Mouse (Mus musculus) small intestine, adult 2 months (tissue): Measurements from ENCODE around the gene Tgtp2. TPM values are rescaled to one million over a fixed set of nuclear protein-coding genes. Genes with fewer than 3 reads are reported as not detected.
"Not testable (repeated sequence)": the region's sequence is repeated elsewhere in the genome, so short reads cannot be mapped to it uniquely, and the experiment has no call there.

ENCODE experiments used
- H3K27ac ChIP-seq: fragments of 200-500 bp; 2 replicates; pipeline ENCODE4 v1.5.1; 2012; ENCODE audit warnings: low read depth, low read length, control low read depth, inconsistent platforms; ENCODE audit not compliant: insufficient read depth
- H3K27me3 ChIP-seq: fragments of 200-500 bp; 2 replicates; pipeline ENCODE4 v1.6.1; 2012; ENCODE audit warnings: mild to moderate bottlenecking, moderate library complexity, low read length, inconsistent platforms; ENCODE audit not compliant: control insufficient read depth, insufficient read depth
- H3K36me3 ChIP-seq: fragments of 200-500 bp; 2 replicates; pipeline ENCODE4 v1.6.1; 2012; ENCODE audit warnings: mild to moderate bottlenecking, low read length, control low read depth, inconsistent platforms; ENCODE audit not compliant: control insufficient read depth, insufficient read depth
- H3K4me1 ChIP-seq: fragments of 200-500 bp; 2 replicates; pipeline ENCODE4 v1.6.1; 2012; ENCODE audit warnings: low read length, inconsistent platforms, mixed read lengths; ENCODE audit not compliant: control insufficient read depth, insufficient read depth, insufficient read length
- H3K4me3 ChIP-seq: fragments of 200-500 bp; 2 replicates; pipeline ENCODE4 v1.5.1; 2012; ENCODE audit warnings: low read depth, mild to moderate bottlenecking, control low read depth, inconsistent platforms, low read length, moderate library complexity
- CTCF ChIP-seq: fragments of 200-500 bp; IDR thresholded peaks from 2 replicates; pipeline ENCODE4 v1.5.1; 2012; ENCODE audit warnings: low read depth, mild to moderate bottlenecking, control low read depth, inconsistent platforms, low read length, moderate library complexity, mixed read lengths; ENCODE audit not compliant: insufficient replicate concordance, insufficient read length; ENCODE audit errors: extremely low read depth
- POLR2A ChIP-seq: fragments of 200-500 bp; IDR thresholded peaks from 2 replicates; pipeline ENCODE4 v1.6.1; 2012; ENCODE audit warnings: low read depth, mild to moderate bottlenecking, control low read depth, inconsistent platforms, low read length, moderate library complexity
- WGBS: fragments of 180-500 bp; shearing (Covaris S2); methylation state at CpG from one replicate; pipeline ENCODE4 v1.1.7; 2018; 5-methylcytosine and 5-hydroxymethylcytosine counted together
- polyA plus RNA-seq: library from polyadenylated mRNA; depleted of rRNA; stranded (reverse); fragments of >200 nt; gene quantifications from 2 replicates; pipeline ENCODE4 v1.2.3, GENCODE M21; 2012

Gene Tgtp2
- polyA plus RNA-seq, 1 experiment, result 1.8 TPM

DNA sequence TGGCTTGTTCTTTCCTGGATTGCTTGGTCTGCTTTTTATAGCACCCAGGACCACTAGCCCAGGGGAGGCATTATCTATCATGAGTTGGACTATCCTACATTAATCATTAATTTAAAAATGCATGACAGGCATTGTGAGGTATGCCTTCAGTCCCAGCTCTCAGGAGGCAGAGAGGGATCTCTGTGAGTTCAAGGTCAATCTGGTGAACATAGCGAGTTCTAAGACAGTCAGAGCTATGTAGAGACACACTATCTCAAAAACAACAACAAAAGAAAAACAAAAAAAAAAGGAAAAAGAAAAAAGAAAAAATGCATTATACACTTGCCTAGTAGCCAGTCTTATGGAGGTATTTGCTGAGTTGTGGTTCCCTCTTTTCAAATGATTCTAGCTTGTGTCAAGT, 20.4 kb upstream of the Tgtp2 start:
- 60% methylated on average over 1 of the region's 1 CpGs for WGBS
- no peak for TF ChIP-seq POLR2A
- no peak for TF ChIP-seq CTCF

DNA sequence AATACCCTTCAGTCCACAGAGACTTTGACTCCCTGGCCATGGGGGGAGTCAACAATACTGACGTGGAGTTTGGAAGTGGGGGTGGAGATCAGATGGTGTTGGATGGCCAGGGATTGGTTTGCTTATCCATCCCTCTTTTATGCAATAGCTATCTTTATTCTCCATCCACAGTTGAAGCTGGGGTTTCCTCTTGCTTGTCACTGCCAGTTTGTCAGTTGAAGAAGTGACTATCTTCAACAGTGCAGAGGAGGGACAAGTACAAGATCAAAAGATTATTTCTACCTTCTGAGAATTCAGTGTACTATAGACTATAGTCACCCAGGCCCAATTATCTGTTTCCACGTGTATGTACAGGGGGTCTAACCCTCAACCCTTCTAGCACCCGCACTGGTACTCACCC, 19.8 kb upstream of the Tgtp2 start:
- Histone ChIP-seq H3K4me1 (peaks cover 24% of the 10 kb centered on the region), H3K27ac (no peak overlapping the region; the same call in 1 of the 2 replicates), H3K27me3 (no peaks in the 10 kb centered on the region), H3K36me3 (no peaks in the 10 kb centered on the region), H3K4me3 (no peak overlapping the region)
- WGBS, result 84% methylated on average over 3 of the region's 3 CpGs
- TF ChIP-seq CTCF, result no peak
- no peak for TF ChIP-seq POLR2A

More for the DNA sequence above, 20.4 kb upstream of the Tgtp2 start:
- Histone ChIP-seq H3K27ac (peak overlapping the region; percentile 57; the same call in 1 of the 2 replicates), H3K4me3 (no peak overlapping the region), H3K27me3 (no peaks in the 10 kb centered on the region), H3K36me3 (no peaks in the 10 kb centered on the region), H3K4me1 (peaks cover 23% of the 10 kb centered on the region)

DNA sequence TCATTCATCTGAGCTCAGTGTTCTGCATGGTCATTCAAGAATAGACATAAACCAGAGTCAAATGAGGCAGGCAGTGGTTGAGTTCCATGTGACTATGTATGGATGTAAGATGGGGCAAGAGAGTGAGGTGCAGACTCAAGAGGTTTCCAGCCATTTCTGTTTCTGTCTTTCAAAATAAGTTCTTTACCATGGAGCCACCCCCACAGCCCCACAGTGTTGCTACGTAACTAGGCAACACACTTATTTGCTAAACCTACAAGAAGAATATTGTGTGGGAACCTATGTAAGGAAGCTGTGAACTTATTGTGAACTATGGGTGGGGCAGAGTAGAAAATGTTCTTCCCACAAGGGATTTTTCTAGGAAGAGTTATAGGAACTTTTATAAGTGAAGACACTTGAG, 19.1 kb upstream of the Tgtp2 start:
- Histone ChIP-seq H3K27me3 (no peaks in the 10 kb centered on the region), H3K4me3 (no peak overlapping the region), H3K36me3 (no peaks in the 10 kb centered on the region), H3K4me1 (peaks cover 23% of the 10 kb centered on the region; the same call in 1 of the 2 replicates), H3K27ac (no peak overlapping the region)
- no peak for TF ChIP-seq CTCF
- no peak for TF ChIP-seq POLR2A
- 71% methylated on average over 1 of the region's 1 CpGs for WGBS

GRCm38 (mm10) chr11:49081886-49082285, 17.9 kb upstream of the Tgtp2 start:
- WGBS, result 73% methylated on average over 3 of the region's 3 CpGs
- Histone ChIP-seq H3K27me3 (no peaks in the 10 kb centered on the region), H3K4me1 (peaks cover 19% of the 10 kb centered on the region; the same call in 1 of the 2 replicates), H3K36me3 (no peaks in the 10 kb centered on the region), H3K4me3 (no peak overlapping the region), H3K27ac (peak overlapping the region; percentile 57)
- TF ChIP-seq POLR2A (no peak), CTCF (no peak)

GRCm38 (mm10) chr11:49081356-49081755, 17.4 kb upstream of the Tgtp2 start:
- H3K27me3 ChIP-seq, result no peaks in the 10 kb centered on the region
- WGBS, result 49% methylated on average over 4 of the region's 4 CpGs
- peaks cover 17% of the 10 kb centered on the region; the same call in 1 of the 2 replicates for H3K4me1 ChIP-seq
- H3K4me3 ChIP-seq, result no peak overlapping the region
- peak overlapping the region; percentile 35; the same call in 1 of the 2 replicates for H3K27ac ChIP-seq
- no peaks in the 10 kb centered on the region for H3K36me3 ChIP-seq
- no peak for TF ChIP-seq POLR2A
- TF ChIP-seq CTCF, result no peak

GRCm38 (mm10) chr11:49080636-49081035, 16.6 kb upstream of the Tgtp2 start:
- Histone ChIP-seq H3K27ac (peak overlapping the region; percentile 35), H3K36me3 (no peaks in the 10 kb centered on the region), H3K27me3 (no peaks in the 10 kb centered on the region), H3K4me3 (no peak overlapping the region), H3K4me1 (peaks cover 15% of the 10 kb centered on the region; the same call in 1 of the 2 replicates)
- TF ChIP-seq CTCF (no peak), POLR2A (no peak)
- WGBS, result 59% methylated on average over 1 of the region's 1 CpGs

DNA sequence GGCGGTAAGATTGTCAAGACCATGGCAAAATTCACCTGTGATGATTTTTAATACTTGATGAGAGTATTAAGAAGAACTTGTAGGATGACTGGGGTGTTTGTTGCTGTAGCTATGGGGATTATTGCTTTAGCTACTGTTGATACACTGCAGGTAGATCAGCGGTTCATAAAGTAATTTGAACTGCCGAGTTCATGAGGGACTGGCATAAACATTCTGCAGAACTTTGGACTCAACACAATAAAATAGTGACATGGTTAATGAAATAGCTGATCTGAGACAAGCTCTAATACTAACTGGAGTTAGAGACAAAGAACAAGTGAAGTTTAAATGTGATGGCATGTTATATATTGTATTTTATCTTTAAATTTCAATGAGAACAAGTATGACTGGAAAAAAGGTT, 14.7 kb upstream of the Tgtp2 start:
- Histone ChIP-seq H3K36me3 (no peaks in the 10 kb centered on the region), H3K27ac (no peak overlapping the region), H3K4me3 (no peak overlapping the region), H3K27me3 (no peaks in the 10 kb centered on the region), H3K4me1 (peaks cover 14% of the 10 kb centered on the region; the same call in 1 of the 2 replicates)
- 36% methylated on average over 3 of the region's 3 CpGs for WGBS
- no peak for TF ChIP-seq POLR2A
- no peak for TF ChIP-seq CTCF

DNA sequence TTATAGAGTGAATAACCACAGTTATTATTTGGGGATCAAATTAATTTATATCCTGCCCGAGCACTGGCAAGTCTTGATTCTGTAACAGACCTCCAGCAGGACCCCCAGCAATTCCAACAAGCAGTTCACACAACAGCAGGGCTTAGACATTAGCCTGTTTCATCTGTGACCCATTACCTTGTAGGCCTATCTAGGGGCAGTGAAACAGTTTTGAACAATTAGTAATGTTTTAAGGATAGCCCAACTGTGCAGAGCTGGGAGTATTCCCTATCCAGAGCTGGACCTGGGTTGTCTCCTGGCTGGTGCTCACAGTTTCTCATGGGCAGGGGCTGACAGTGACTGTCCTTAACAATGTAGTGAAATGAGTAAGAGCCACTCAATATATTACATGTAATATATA, 13.0 kb upstream of the Tgtp2 start:
- 70% methylated on average over 1 of the region's 1 CpGs for WGBS

GRCm38 (mm10) chr11:49076001-49076757, 12.2 kb upstream of the Tgtp2 start, which contains the start of gene Ifi47:
Gene Ifi47 (plus strand): TSS chr11:49076587.
- Histone ChIP-seq H3K4me1 (peaks cover 14% of the 10 kb centered on the region; the same call in 1 of the 2 replicates), H3K27ac (peak within 1 kb of the TSS; percentile 91)
- WGBS, result 46% methylated on average over 6 of the region's 6 CpGs
- not testable (repeated sequence) for H3K27me3 ChIP-seq, H3K36me3 ChIP-seq, H3K4me3 ChIP-seq

More for the DNA sequence above, 13.0 kb upstream of the Tgtp2 start:
- TF ChIP-seq CTCF (no peak), POLR2A (no peak)
- Histone ChIP-seq H3K4me1 (peaks cover 14% of the 10 kb centered on the region; the same call in 1 of the 2 replicates), H3K27ac (peak overlapping the region; percentile 29; the same call in 1 of the 2 replicates), H3K27me3 (no peaks in the 10 kb centered on the region), H3K4me3 (no peak overlapping the region), H3K36me3 (no peaks in the 10 kb centered on the region)
